Mouse (Mus musculus): ENCODE data around the gene Mamstr.

DNA sequence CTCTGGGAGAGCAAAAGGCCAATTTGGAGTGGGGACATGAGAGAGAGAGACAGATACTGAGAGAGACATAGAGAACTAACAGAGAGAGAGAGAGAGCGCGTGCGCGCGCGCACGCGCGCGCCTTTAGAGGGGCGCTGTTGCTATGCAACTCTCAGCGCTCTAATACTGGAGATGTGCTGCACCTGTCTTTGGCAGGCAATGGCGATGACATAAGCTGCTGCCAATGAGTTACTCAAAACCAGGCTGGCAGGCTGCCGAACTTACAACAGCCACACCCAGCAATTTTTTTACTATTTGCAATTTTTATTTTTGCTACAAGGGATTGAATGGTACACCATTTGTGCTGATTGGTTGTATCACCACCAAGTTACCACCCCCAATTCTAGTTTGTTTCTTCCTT lies 28.0 kb downstream of the Mamstr start:
- TF ChIP-seq CHD2 (IDR thresholded peaks at IDR 0.05; ENCODE audit: low read depth, low read length) (no peak), ZNF384 (IDR thresholded peaks at IDR 0.05; ENCODE audit: low read depth, low read length) (no peak), ZC3H11A (IDR thresholded peaks at IDR 0.05; ENCODE audit: borderline replicate concordance, low read depth, low read length) (no peak), MAFK (IDR thresholded peaks at IDR 0.05; ENCODE audit: insufficient read depth, low read depth, low read length) (no peak)
